Mouse (Mus musculus) heart, postnatal 0 days (tissue): ENCODE data around the gene Pet117. TPM values are rescaled to one million over a fixed set of nuclear protein-coding genes. Genes with fewer than 3 reads are reported as not detected.

Source experiments
- ATAC-seq: fragments of 200-750 bp; cut with Nextera tagmentation; 2 replicates; pipeline ENCODE4 v1.8.0; 2017; ENCODE audit warnings: low read depth, moderate number of reproducible peaks, moderate library complexity; ENCODE audit not compliant: insufficient read depth
- DNase-seq: peaks from one replicate; pipeline ENCODE4 v3.0.0-alpha.2; 2016; ENCODE audit warnings: low spot score
- H3K27ac ChIP-seq: fragments of 300-500 bp; sonication (generic); 2 replicates; pipeline ENCODE4 v1.5.1; 2014; ENCODE audit warnings: low read depth, mild to moderate bottlenecking
- H3K27me3 ChIP-seq: fragments of 300-500 bp; sonication (generic); 2 replicates; pipeline ENCODE4 v1.6.1; 2014; ENCODE audit warnings: low read length, mixed read lengths; ENCODE audit not compliant: control insufficient read depth, insufficient read depth
- H3K36me3 ChIP-seq: fragments of 300-500 bp; sonication (generic); replicated peaks from 2 replicates; pipeline ENCODE4 v1.6.1; 2014; ENCODE audit warnings: low read length, mixed read lengths; ENCODE audit not compliant: control insufficient read depth, insufficient read depth
- H3K4me1 ChIP-seq: fragments of 300-500 bp; sonication (generic); 2 replicates; pipeline ENCODE4 v1.6.1; 2014; ENCODE audit warnings: antibody characterized with exemption; ENCODE audit not compliant: control insufficient read depth, insufficient read depth
- H3K4me2 ChIP-seq: fragments of 300-500 bp; sonication (generic); 2 replicates; pipeline ENCODE4 v1.6.1; 2014; ENCODE audit warnings: low read depth, mild to moderate bottlenecking, low read length, moderate library complexity
- H3K4me3 ChIP-seq: fragments of 300-500 bp; sonication (generic); 2 replicates; pipeline ENCODE4 v1.5.1; 2014; ENCODE audit warnings: low read depth, low read length
- H3K9ac ChIP-seq: fragments of 300-500 bp; sonication (generic); replicated peaks from 2 replicates; pipeline ENCODE4 v1.6.1; 2014; ENCODE audit warnings: low read depth, low read length, mixed read lengths
- H3K9me3 ChIP-seq: fragments of 300-500 bp; sonication (generic); replicated peaks from 2 replicates; pipeline ENCODE4 v1.6.1; 2016; ENCODE audit warnings: low read length; ENCODE audit not compliant: control insufficient read depth
- CTCF ChIP-seq: IDR thresholded peaks from 2 replicates; pipeline ENCODE4 v1.5.1; 2016; ENCODE audit warnings: antibody characterized with exemption, control low read depth, low read depth
- EP300 ChIP-seq: IDR thresholded peaks from 2 replicates; pipeline ENCODE4 v1.6.1; 2016; ENCODE audit warnings: antibody characterized with exemption, low read depth
- WGBS: fragments of 180-500 bp; shearing (Covaris S2); extraction: QIAGEN DNeasy Blood & Tissue Kit; methylation state at CpG from one replicate; pipeline ENCODE4 v1.1.7; 2014; 5-methylcytosine and 5-hydroxymethylcytosine counted together
- polyA plus RNA-seq: library from polyadenylated mRNA; unstranded; fragments of >200 nt; fragmentation: Nextera tagmentation; extraction: Ambion mirVana; gene quantifications from 2 replicates; pipeline ENCODE4 v1.2.1, GENCODE M21; 2015
- total RNA-seq: library from RNA; depleted of rRNA; stranded (reverse); fragments of >200 nt; gene quantifications from 2 replicates; pipeline ENCODE4 v1.2.3, GENCODE M21; 2014; ENCODE audit warnings: low replicate concordance; rRNA removed

The Pet117 gene
- total and polyA plus RNA-seq, 2 experiments from 2014 or later, result 2.9 TPM; not detected in 1

GRCm38 (mm10) chr2:144410603-144411002, 41.8 kb downstream of the Pet117 start:
- WGBS, result 63% methylated on average over 3 of the region's 3 CpGs
- H3K27ac ChIP-seq, result no peak overlapping the region
- H3K9ac ChIP-seq, result no peak overlapping the region
- no peaks in the 10 kb centered on the region for H3K27me3 ChIP-seq
- H3K36me3 ChIP-seq, result peaks cover 39% of the 10 kb centered on the region
- H3K4me2 ChIP-seq, result no peak overlapping the region
- H3K4me3 ChIP-seq, result no peak overlapping the region
- no peaks in the 10 kb centered on the region for H3K9me3 ChIP-seq
- DNase-seq (no peak), ATAC-seq (no peak)
- no peaks in the 10 kb centered on the region for H3K4me1 ChIP-seq
- TF ChIP-seq CTCF, result no peak
- TF ChIP-seq EP300, result no peak

- ATAC-seq, result no peak
- no peaks in the 10 kb centered on the region for H3K4me1 ChIP-seq
- no peaks in the 10 kb centered on the region for H3K27me3 ChIP-seq
- no peak for DNase-seq
- WGBS, result 85% methylated on average over 1 of the region's 1 CpGs
- H3K9me3 ChIP-seq, result no peaks in the 10 kb centered on the region
- H3K36me3 ChIP-seq, result 0 out of 2 replicates have a peak, but pooled peaks cover 5% of the 10 kb centered on the region
- H3K27ac ChIP-seq, result no peak overlapping the region
- no peak overlapping the region for H3K9ac ChIP-seq
- TF ChIP-seq CTCF (no peak), EP300 (no peak)
- H3K4me3 ChIP-seq, result no peak overlapping the region
- H3K4me2 ChIP-seq, result no peak overlapping the region
Measured at GRCm38 (mm10) chr2:144414646-144415045, 45.9 kb downstream of the Pet117 start.

- Histone ChIP-seq H3K4me1 (no peaks in the 10 kb centered on the region), H3K27me3 (no peaks in the 10 kb centered on the region), H3K4me3 (no peak overlapping the region), H3K9ac (no peak overlapping the region), H3K9me3 (no peaks in the 10 kb centered on the region), H3K36me3 (0 out of 2 replicates have a peak, but pooled peaks cover 5% of the 10 kb centered on the region), H3K27ac (no peak overlapping the region), H3K4me2 (no peak overlapping the region)
- DNase-seq (no peak), ATAC-seq (no peak)
- TF ChIP-seq EP300 (no peak), CTCF (no peak)
- 51% methylated on average over 8 of the region's 8 CpGs for WGBS
Measured at GRCm38 (mm10) chr2:144416859-144417258, 48.1 kb downstream of the Pet117 start.

DNA sequence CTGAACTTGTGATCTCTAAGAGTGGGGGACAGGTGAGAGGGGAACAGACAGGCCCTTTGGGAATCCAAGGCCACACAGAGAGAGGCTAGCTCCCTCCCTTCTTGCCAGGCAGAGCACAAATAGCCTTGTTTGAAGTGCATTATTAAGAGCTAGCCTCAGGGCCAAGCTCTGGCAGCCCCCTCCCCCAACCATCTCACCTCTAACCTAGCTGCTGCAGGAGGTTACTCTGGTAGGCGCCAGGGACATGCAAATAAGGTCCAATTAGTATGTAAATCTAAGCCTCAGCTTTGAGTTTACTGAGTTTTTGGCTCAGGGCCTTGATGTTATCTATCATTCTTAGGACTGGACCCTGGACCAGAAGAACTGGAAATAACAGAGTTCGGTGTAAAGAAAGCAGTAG, 49.3 kb downstream of the Pet117 start:
- Histone ChIP-seq H3K27ac (no peak overlapping the region), H3K9ac (no peak overlapping the region), H3K36me3 (0 out of 2 replicates have a peak, but pooled peaks cover 1% of the 10 kb centered on the region), H3K4me3 (no peak overlapping the region), H3K9me3 (no peaks in the 10 kb centered on the region), H3K27me3 (no peaks in the 10 kb centered on the region), H3K4me2 (no peak overlapping the region), H3K4me1 (no peaks in the 10 kb centered on the region)
- WGBS, result 39% methylated on average over 2 of the region's 2 CpGs
- DNase-seq, result no peak
- TF ChIP-seq CTCF (no peak), EP300 (no peak)
- no peak for ATAC-seq

DNA sequence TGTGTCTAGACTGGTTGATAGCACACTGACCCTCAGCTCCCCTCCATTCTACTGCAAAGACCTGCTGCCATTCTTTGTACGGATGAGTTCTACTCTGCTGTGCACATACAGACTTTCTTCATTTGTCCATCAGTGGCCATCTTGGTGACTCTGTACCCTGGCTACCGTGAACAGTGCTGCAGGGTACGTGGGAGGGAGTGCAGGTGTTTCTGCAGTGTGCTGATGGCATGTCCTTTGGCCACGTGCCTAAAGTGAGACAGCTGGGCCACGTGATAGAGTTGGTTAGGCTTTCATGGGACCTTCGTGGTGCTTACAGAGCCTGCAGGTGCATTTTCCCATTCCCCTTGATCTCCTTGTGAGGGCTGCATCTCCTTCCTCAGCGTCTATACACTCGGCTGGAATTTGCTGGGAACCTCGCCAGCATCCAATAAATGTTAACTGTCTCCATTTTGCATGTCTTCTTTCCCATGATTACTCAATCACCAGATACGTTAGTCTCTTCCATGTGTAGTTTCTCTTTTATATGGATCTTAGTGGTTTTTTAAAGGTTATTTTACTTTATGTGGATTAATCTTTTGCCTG, 53.4 kb downstream of the Pet117 start:
- Histone ChIP-seq H3K27ac (no peak overlapping the region), H3K27me3 (no peaks in the 10 kb centered on the region), H3K4me2 (no peak overlapping the region), H3K9me3 (no peaks in the 10 kb centered on the region), H3K9ac (no peak overlapping the region), H3K36me3 (no peaks in the 10 kb centered on the region), H3K4me1 (no peaks in the 10 kb centered on the region), H3K4me3 (no peak overlapping the region)
- ATAC-seq (no peak), DNase-seq (no peak)
- TF ChIP-seq CTCF, result no peak
- no peak for TF ChIP-seq EP300
- 68% methylated on average over 10 of the region's 10 CpGs for WGBS

Other genes with a start within 250 kb of the Pet117 start
- gene Mgme1, start 98.3 kb upstream of the Pet117 start, total RNA-seq, result 7.5 and 11.1 TPM in 2 replicates
- 12.6 and 14.6 TPM in 2 replicates for gene Mgme1, start 98.3 kb upstream of the Pet117 start, polyA plus RNA-seq
- 80.2 and 146 TPM in 2 replicates for gene Snx5, start 98.1 kb upstream of the Pet117 start, total RNA-seq
- 55.7 and 65.6 TPM in 2 replicates for gene Snx5, start 98.1 kb upstream of the Pet117 start, polyA plus RNA-seq
- not detected in 2 replicates for gene Ovol2, start 36.9 kb upstream of the Pet117 start, total RNA-seq
- gene Ovol2, start 36.9 kb upstream of the Pet117 start, polyA plus RNA-seq, result not detected in 2 replicates
- 13.6 and 25.0 TPM in 2 replicates for gene Kat14, start within 50 bp of the Pet117 start, total RNA-seq
- gene Kat14, start within 50 bp of the Pet117 start, polyA plus RNA-seq, result 17.9 and 20.2 TPM in 2 replicates
- gene Dzank1, start 158.4 kb downstream of the Pet117 start, total RNA-seq, result 0.50 TPM in 1 of 2 replicates, not detected in the other
- gene Dzank1, start 158.4 kb downstream of the Pet117 start, polyA plus RNA-seq, result 0.67 and 0.79 TPM in 2 replicates
- gene Polr3f, start 158.7 kb downstream of the Pet117 start, total RNA-seq, result 15.3 and 17.7 TPM in 2 replicates
- 12.3 and 12.9 TPM in 2 replicates for gene Polr3f, start 158.7 kb downstream of the Pet117 start, polyA plus RNA-seq
- gene Rbbp9, start 181.9 kb downstream of the Pet117 start, total RNA-seq, result 8.3 and 18.4 TPM in 2 replicates
- 25.5 and 30.6 TPM in 2 replicates for gene Rbbp9, start 181.9 kb downstream of the Pet117 start, polyA plus RNA-seq
- gene Sec23b, start 187.2 kb downstream of the Pet117 start, total RNA-seq, result 52.8 and 56.7 TPM in 2 replicates
- 28.2 and 29.2 TPM in 2 replicates for gene Sec23b, start 187.2 kb downstream of the Pet117 start, polyA plus RNA-seq
- 50.3 and 60.3 TPM in 2 replicates for gene Smim26, start 225.1 kb downstream of the Pet117 start, total RNA-seq
- 93.4 and 94.8 TPM in 2 replicates for gene Smim26, start 225.1 kb downstream of the Pet117 start, polyA plus RNA-seq
- 11.9 and 24.2 TPM in 2 replicates for gene Dtd1, start 230.9 kb downstream of the Pet117 start, total RNA-seq
- gene Dtd1, start 230.9 kb downstream of the Pet117 start, polyA plus RNA-seq, result 25.8 and 29.2 TPM in 2 replicates